Mouse (Mus musculus) CD4-positive, CD25-positive, alpha-beta regulatory T cell, adult 4 months (primary cell): ENCODE data around the gene Lpin3. TPM values are rescaled to one million over a fixed set of nuclear protein-coding genes. Genes with fewer than 3 reads are reported as not detected.
A peak's percentile ranks its signal among the peaks of the same experiment; 100 is the strongest.

Source experiments
- ATAC-seq: one replicate; pipeline ENCODE4 v1.8.0; 2017
- polyA plus RNA-seq, 2 experiments: library from polyadenylated mRNA; unstranded; fragments of 100-300 nt; shearing (Covaris generic); gene quantifications; one replicate each; pipeline ENCODE4 v1.2.1; 2017

The Lpin3 gene
- polyA plus RNA-seq, 2 experiments from 2014 or later = 0.55 to 1.4 TPM

GRCm38 (mm10) chr2:160887284-160887683 is 6.8 kb downstream of the Lpin3 start:
- ATAC-seq = peak; percentile 94

- peak; percentile 56 for ATAC-seq
Measured at GRCm38 (mm10) chr2:160887859-160888258, 7.4 kb downstream of the Lpin3 start.

- ATAC-seq = no peak
Measured at GRCm38 (mm10) chr2:160891045-160891444, 10.6 kb downstream of the Lpin3 start.

GRCm38 (mm10) chr2:160891697-160892096 is 11.2 kb downstream of the Lpin3 start:
- no peak for ATAC-seq

GRCm38 (mm10) chr2:160901656-160902412 is 21.4 kb downstream of the Lpin3 start:
- no peak for ATAC-seq

GRCm38 (mm10) chr2:160905301-160905700 is 24.8 kb downstream of the Lpin3 start:
- ATAC-seq = no peak

GRCm38 (mm10) chr2:160906101-160906500 is 25.6 kb downstream of the Lpin3 start:
- ATAC-seq = no peak

- ATAC-seq = no peak
Measured at GRCm38 (mm10) chr2:160908607-160909006, 28.1 kb downstream of the Lpin3 start.

- no peak for ATAC-seq
Measured at GRCm38 (mm10) chr2:160910633-160911032, 30.2 kb downstream of the Lpin3 start.

GRCm38 (mm10) chr2:160911558-160912201 is 31.2 kb downstream of the Lpin3 start:
- ATAC-seq = no peak

GRCm38 (mm10) chr2:160912231-160912671 is 31.8 kb downstream of the Lpin3 start, which contains the start of gene Emilin3:
TSS of gene Emilin3 (minus strand) at chr2:160912328.
- ATAC-seq = no peak

GRCm38 (mm10) chr2:160914656-160915055 is 34.2 kb downstream of the Lpin3 start:
- no peak for ATAC-seq

GRCm38 (mm10) chr2:160915821-160916610 is 35.5 kb downstream of the Lpin3 start:
- ATAC-seq = no peak

- ATAC-seq = no peak
Measured at GRCm38 (mm10) chr2:160916714-160917113, 36.2 kb downstream of the Lpin3 start.

- no peak for ATAC-seq
Measured at GRCm38 (mm10) chr2:160917313-160917712, 36.8 kb downstream of the Lpin3 start.

GRCm38 (mm10) chr2:160918154-160918929 is 37.9 kb downstream of the Lpin3 start:
- no peak for ATAC-seq

- no peak for ATAC-seq
Measured at GRCm38 (mm10) chr2:160918930-160919215, 38.4 kb downstream of the Lpin3 start.

GRCm38 (mm10) chr2:160921285-160921684 is 40.8 kb downstream of the Lpin3 start:
- no peak for ATAC-seq

- no peak for ATAC-seq
Measured at GRCm38 (mm10) chr2:160925203-160925602, 44.7 kb downstream of the Lpin3 start.

- ATAC-seq = no peak
Measured at GRCm38 (mm10) chr2:160931378-160931777, 50.9 kb downstream of the Lpin3 start.

- no peak for ATAC-seq
Measured at GRCm38 (mm10) chr2:160932325-160932724, 51.9 kb downstream of the Lpin3 start.

- no peak for ATAC-seq
Measured at GRCm38 (mm10) chr2:160932981-160933380, 52.5 kb downstream of the Lpin3 start.

GRCm38 (mm10) chr2:160933890-160934289 is 53.4 kb downstream of the Lpin3 start:
- ATAC-seq = no peak
